Mouse (Mus musculus): ENCODE measurements at regions not wholly inside any gene's neighbourhood (a gene's known extent, or its start where the extent isn't known, plus 50 kb on each side); places are given as distances from the start of the nearest gene placed in this dataset.

DNA sequence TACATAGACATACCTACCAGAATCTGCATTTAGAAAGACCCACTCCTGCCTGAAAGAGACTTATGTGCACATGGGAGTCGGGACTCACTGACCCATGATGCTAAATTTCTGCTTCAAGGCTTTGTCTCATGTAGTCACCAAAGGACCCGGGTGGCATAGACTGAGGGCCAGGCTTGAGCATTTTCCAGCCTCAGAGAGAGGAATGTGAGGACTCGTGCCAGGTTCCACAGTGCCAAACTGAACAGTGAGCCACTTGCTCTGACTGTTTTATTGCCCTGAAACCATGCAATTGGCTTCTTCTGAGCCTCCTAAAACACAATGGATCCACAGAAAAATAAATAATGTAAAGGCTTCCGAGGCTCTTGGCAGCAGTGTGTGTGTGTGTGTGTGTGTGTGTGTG is 1727.9 kb upstream of the Gm7489 start:
- no peak for ATAC-seq
- DNase-seq (ENCODE audit: low spot score): no peak
- Histone ChIP-seq H3K9me3 (ENCODE audit: low read length) (no peaks in the 10 kb centered on the region), H3K27me3 (replicated peaks; ENCODE audit: insufficient read depth, low read length) (no peaks in the 10 kb centered on the region), H3K4me3 (ENCODE audit: low read depth, low read length) (no peak overlapping the region), H3K9ac (replicated peaks; ENCODE audit: low read depth) (no peak overlapping the region), H3K36me3 (ENCODE audit: insufficient read depth, low read length) (no peaks in the 10 kb centered on the region), H3K4me1 (ENCODE audit: insufficient read depth, low read depth, low read length) (no peaks in the 10 kb centered on the region), H3K27ac (ENCODE audit: low read length) (no peak overlapping the region), H3K4me2 (replicated peaks; ENCODE audit: low read depth, low read length) (no peak overlapping the region)
- 43% methylated on average over 4 of the region's 4 CpGs for WGBS
- TF ChIP-seq CTCF (IDR thresholded peaks at IDR 0.05): no peak
- TF ChIP-seq EP300 (IDR thresholded peaks at IDR 0.05): no peak

DNA sequence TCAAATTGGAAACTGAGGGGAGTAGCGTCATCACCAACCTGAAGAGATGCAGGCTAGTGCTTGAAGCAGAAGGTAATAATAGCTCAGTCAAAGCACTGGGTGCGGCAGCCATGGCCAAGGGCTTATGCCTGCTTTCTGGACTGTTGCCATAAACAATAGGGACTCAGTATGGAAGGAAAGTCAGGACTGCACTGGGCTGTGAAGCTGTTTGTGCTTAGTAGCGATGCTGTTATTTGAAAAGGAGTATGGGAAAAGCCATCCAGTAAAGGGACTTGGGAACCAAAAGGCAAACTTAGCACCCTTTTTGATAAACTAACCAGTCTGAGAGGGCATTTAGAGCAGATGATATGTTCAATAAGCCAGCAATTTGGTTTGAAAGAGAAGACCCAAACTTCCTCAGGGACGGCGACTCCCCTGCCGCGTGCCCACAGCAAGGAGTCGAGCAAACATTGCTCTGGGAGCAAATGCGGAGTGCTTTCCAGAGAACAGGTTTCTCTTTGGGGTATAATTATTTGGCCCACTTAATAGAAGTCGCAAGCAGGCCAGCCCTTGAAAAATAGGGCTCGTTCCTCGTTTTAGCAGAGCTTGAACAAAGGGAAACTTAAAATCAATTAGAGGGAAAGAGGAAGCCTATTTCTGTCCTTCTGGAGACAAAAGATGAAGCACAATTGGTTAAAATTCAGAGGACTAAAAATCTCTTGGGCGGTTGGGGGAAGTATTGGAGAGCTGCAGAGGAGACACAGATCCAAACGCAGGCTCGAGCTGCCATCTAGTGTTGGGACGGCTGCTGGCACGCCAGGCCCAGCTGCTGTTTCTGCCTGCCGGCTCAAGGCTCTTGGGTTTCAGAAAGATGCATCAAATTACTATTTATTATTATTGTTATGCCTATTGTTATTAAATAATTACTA is 1724.3 kb upstream of the Gm7489 start:
- no peak overlapping the region for H3K4me3 ChIP-seq (ENCODE audit: low read depth, low read length)
- TF ChIP-seq EP300 (IDR thresholded peaks at IDR 0.05): no peak
- TF ChIP-seq CTCF (IDR thresholded peaks at IDR 0.05): peak; percentile 86

DNA sequence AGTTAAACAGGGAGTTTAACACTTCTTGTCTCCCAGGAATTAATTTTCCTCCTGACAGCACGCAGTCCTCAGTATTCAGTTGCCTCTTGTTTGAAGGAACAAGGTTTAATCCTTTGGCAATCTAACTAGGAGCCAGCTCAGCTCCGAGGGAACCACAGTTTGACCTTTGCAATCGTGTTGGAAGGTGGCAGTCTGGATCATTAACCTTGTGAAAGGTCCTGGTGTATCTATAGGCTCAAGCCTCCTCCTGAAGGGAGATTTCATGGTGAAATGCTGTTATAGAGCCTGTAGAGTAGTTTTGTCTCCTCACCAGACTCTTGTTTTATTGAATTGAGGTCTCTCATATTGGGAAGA is 1723.6 kb upstream of the Gm7489 start:
- Histone ChIP-seq H3K36me3 (ENCODE audit: insufficient read depth, low read length) (no peaks in the 10 kb centered on the region), H3K9me3 (ENCODE audit: low read length) (no peaks in the 10 kb centered on the region), H3K4me3 (ENCODE audit: low read depth, low read length) (no peak overlapping the region), H3K9ac (replicated peaks; ENCODE audit: low read depth) (no peak overlapping the region), H3K4me2 (replicated peaks; ENCODE audit: low read depth, low read length) (no peak overlapping the region), H3K4me1 (ENCODE audit: insufficient read depth, low read depth, low read length) (no peaks in the 10 kb centered on the region), H3K27ac (ENCODE audit: low read length) (no peak overlapping the region), H3K27me3 (replicated peaks; ENCODE audit: insufficient read depth, low read length) (no peaks in the 10 kb centered on the region)
- WGBS: 17% methylated on average over 3 of the region's 3 CpGs
- TF ChIP-seq EP300 (IDR thresholded peaks at IDR 0.05): no peak
- TF ChIP-seq CTCF (IDR thresholded peaks at IDR 0.05): no peak
- DNase-seq (ENCODE audit: low spot score) (no peak), ATAC-seq (no peak)

More for the DNA sequence above, 1724.3 kb upstream of the Gm7489 start:
- Histone ChIP-seq H3K27ac (ENCODE audit: low read length) (no peak overlapping the region), H3K4me1 (ENCODE audit: insufficient read depth, low read depth, low read length) (no peaks in the 10 kb centered on the region), H3K27me3 (replicated peaks; ENCODE audit: insufficient read depth, low read length) (no peaks in the 10 kb centered on the region), H3K4me2 (replicated peaks; ENCODE audit: low read depth, low read length) (peak overlapping the region; percentile 19), H3K9ac (replicated peaks; ENCODE audit: low read depth) (no peak overlapping the region), H3K9me3 (ENCODE audit: low read length) (no peaks in the 10 kb centered on the region), H3K36me3 (ENCODE audit: insufficient read depth, low read length) (no peaks in the 10 kb centered on the region)
- WGBS: 15% methylated on average over 18 of the region's 18 CpGs
- peak; percentile 84 for DNase-seq (ENCODE audit: low spot score)
- ATAC-seq: peak; percentile 82

DNA sequence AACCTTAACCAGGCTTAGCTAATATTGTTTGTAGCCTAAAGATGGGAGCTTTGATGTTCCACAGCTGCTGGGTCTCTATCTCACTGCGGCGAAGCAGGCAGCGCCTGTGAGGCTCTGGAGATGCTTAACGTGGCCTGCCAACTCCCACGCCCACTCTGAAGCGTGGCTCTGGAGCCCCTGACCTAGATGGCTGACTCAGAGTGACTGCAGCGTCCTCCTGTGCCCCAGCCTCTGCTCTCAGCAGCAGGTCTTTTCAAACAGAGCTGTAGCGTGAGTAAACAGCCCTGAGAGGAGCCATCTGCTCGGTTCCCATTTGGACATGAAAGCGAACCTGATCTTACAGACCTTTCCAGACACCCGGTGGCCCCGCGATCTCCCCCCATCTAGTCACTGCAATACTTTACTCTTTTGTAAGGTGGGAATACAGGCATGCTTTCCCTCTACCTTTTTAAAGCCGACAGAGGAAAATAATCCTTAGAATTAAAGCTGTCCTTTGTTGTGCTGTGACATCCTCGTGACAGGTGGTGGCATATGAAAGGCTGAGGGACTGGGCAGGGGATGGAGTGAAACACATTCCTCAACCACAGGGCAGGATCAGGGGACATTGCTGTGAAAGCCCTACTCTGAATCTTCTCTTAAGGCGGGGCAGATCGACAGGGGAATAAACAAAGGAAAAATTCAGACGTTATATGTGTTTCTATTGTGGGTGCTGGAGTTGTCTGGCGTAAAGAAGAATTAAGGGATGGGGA is 1723.0 kb upstream of the Gm7489 start:
- ATAC-seq: peak; percentile 38; the same call in 1 of the 2 replicates
- H3K27me3 ChIP-seq (replicated peaks; ENCODE audit: insufficient read depth, low read length): no peaks in the 10 kb centered on the region

DNA sequence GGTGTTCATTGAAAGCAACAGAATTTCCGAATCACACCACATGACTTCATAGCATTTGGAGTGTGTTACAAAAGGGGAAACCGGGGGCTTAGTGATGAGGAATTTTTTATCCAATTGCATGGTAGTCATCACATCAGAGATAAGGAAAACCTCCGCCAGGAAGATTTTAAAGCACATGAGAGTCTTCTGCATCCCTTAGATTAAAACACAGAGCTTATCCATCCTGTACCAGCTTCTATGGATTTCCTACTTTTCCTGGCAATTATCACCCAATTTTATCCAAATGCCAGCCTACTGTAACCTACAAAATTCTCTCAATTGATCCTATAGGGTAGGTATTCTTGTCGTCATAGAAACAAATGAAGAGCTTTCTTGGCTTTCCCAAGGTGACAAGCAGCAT is 1718.6 kb upstream of the Gm7489 start:
- no peak for ATAC-seq
- no peak overlapping the region for H3K9ac ChIP-seq (replicated peaks; ENCODE audit: low read depth)

More for the DNA sequence above, 1723.0 kb upstream of the Gm7489 start:
- 27% methylated on average over 19 of the region's 19 CpGs for WGBS
- peak; percentile 7 for DNase-seq (ENCODE audit: low spot score)
- Histone ChIP-seq H3K9ac (replicated peaks; ENCODE audit: low read depth) (no peak overlapping the region), H3K9me3 (ENCODE audit: low read length) (no peaks in the 10 kb centered on the region), H3K4me2 (replicated peaks; ENCODE audit: low read depth, low read length) (no peak overlapping the region), H3K36me3 (ENCODE audit: insufficient read depth, low read length) (no peaks in the 10 kb centered on the region), H3K4me3 (ENCODE audit: low read depth, low read length) (no peak overlapping the region), H3K4me1 (ENCODE audit: insufficient read depth, low read depth, low read length) (no peaks in the 10 kb centered on the region), H3K27ac (ENCODE audit: low read length) (no peak overlapping the region)
- TF ChIP-seq CTCF (IDR thresholded peaks at IDR 0.05) (no peak), EP300 (IDR thresholded peaks at IDR 0.05) (no peak)

More for the DNA sequence above, 1718.6 kb upstream of the Gm7489 start:
- 76% methylated on average over 4 of the region's 4 CpGs for WGBS
- Histone ChIP-seq H3K9me3 (ENCODE audit: low read length) (no peaks in the 10 kb centered on the region), H3K4me1 (ENCODE audit: insufficient read depth, low read depth, low read length) (no peaks in the 10 kb centered on the region), H3K27me3 (replicated peaks; ENCODE audit: insufficient read depth, low read length) (no peaks in the 10 kb centered on the region), H3K4me2 (replicated peaks; ENCODE audit: low read depth, low read length) (no peak overlapping the region), H3K4me3 (ENCODE audit: low read depth, low read length) (no peak overlapping the region), H3K27ac (ENCODE audit: low read length) (no peak overlapping the region), H3K36me3 (ENCODE audit: insufficient read depth, low read length) (no peaks in the 10 kb centered on the region)
- TF ChIP-seq CTCF (IDR thresholded peaks at IDR 0.05): no peak
- no peak for TF ChIP-seq EP300 (IDR thresholded peaks at IDR 0.05)
- DNase-seq (ENCODE audit: low spot score): no peak
